Mouse (Mus musculus) heart, embryonic 14.5 days (tissue): ENCODE measurements around the gene Ccdc149. TPM values are rescaled to one million over a fixed set of nuclear protein-coding genes. Genes with fewer than 3 reads are reported as not detected.

Experiments
- ATAC-seq: fragments of 200-750 bp; cut with Nextera tagmentation; 2 replicates; pipeline ENCODE4 v1.8.0; 2017; ENCODE audit warnings: low read depth, moderate TSS enrichment; ENCODE audit not compliant: insufficient number of reproducible peaks, insufficient read depth, low FRiP score
- H3K27ac ChIP-seq, 2 experiments: fragments of 200-500 bp in 1 of 2; fragments of 300-500 bp in 1 of 2; sonication (generic) in 1 of 2; replicated peaks in 1 of 2; 2 replicates each; pipeline ENCODE4 v1.5.1; 2012 to 2014; ENCODE audit warnings: low read depth in 2 of 2, low read length in 2 of 2, control low read depth in 1 of 2, mild to moderate bottlenecking in 1 of 2, mixed read lengths in 1 of 2; ENCODE audit not compliant: control insufficient read depth in 1 of 2, insufficient read depth in 1 of 2
- H3K27me3 ChIP-seq: fragments of 300-500 bp; sonication (generic); 2 replicates; pipeline ENCODE4 v1.6.1; 2014; ENCODE audit warnings: mild to moderate bottlenecking, low read length, control low read depth; ENCODE audit not compliant: control insufficient read depth, insufficient read depth
- H3K36me3 ChIP-seq: fragments of 300-500 bp; sonication (generic); 2 replicates; pipeline ENCODE4 v1.6.1; 2014; ENCODE audit warnings: mild to moderate bottlenecking, control low read depth, low read length, mixed read lengths; ENCODE audit not compliant: control insufficient read depth, insufficient read depth
- H3K4me1 ChIP-seq, 2 experiments: fragments of 200-500 bp in 1 of 2; fragments of 300-500 bp in 1 of 2; sonication (generic) in 1 of 2; 2 replicates each; pipeline ENCODE4 v1.6.1; 2012 to 2014; ENCODE audit warnings: low read length in 2 of 2, control low read depth in 1 of 2, mixed read lengths in 1 of 2; ENCODE audit not compliant: control insufficient read depth in 2 of 2, insufficient read depth in 2 of 2
- H3K4me2 ChIP-seq: fragments of 300-500 bp; sonication (generic); 2 replicates; pipeline ENCODE4 v1.6.1; 2014; ENCODE audit warnings: mild to moderate bottlenecking, low read length
- H3K4me3 ChIP-seq, 2 experiments: fragments of 200-500 bp in 1 of 2; fragments of 300-500 bp in 1 of 2; sonication (generic) in 1 of 2; 2 replicates each; pipeline ENCODE4 v1.5.1; 2012 to 2014; ENCODE audit warnings: low read length in 2 of 2, mild to moderate bottlenecking in 2 of 2, control low read depth in 1 of 2, low read depth in 1 of 2, moderate library complexity in 1 of 2; ENCODE audit not compliant: control insufficient read depth in 1 of 2, insufficient read depth in 1 of 2
- H3K9ac ChIP-seq: fragments of 300-500 bp; sonication (generic); 2 replicates; pipeline ENCODE4 v1.6.1; 2014; ENCODE audit warnings: mild to moderate bottlenecking, low read length
- H3K9me3 ChIP-seq: fragments of 300-500 bp; sonication (generic); 2 replicates; pipeline ENCODE4 v1.6.1; 2016; ENCODE audit warnings: low read length, control low read depth; ENCODE audit not compliant: control insufficient read depth
- WGBS: fragments of 180-500 bp; shearing (Covaris S2); extraction: QIAGEN DNeasy Blood & Tissue Kit; methylation state at CpG from one replicate; pipeline ENCODE4 v1.1.7; 2014; 5-methylcytosine and 5-hydroxymethylcytosine counted together
- polyA plus RNA-seq: library from polyadenylated mRNA; unstranded; fragments of >200 nt; fragmentation: Nextera tagmentation; extraction: Ambion mirVana; gene quantifications from 2 replicates; pipeline ENCODE4 v1.2.1, GENCODE M21; 2014

Ccdc149 gene
- polyA plus RNA-seq, 1 experiment from 2014 or later, result 2.4 TPM

GRCm38 (mm10) chr5:52360286-52361049, 110.9 kb downstream of the Ccdc149 start:
- H3K9me3 ChIP-seq, result no peaks in the 10 kb centered on the region
- no peak for ATAC-seq
- H3K27me3 ChIP-seq, result no peaks in the 10 kb centered on the region
- no peak overlapping the region for H3K4me3 ChIP-seq
- H3K4me2 ChIP-seq, result peak overlapping the region; percentile 34; the same call in 1 of the 2 replicates
- H3K4me1 ChIP-seq, result peaks cover 15 to 17% of the 10 kb centered on the region in 2 experiments
- 56% methylated on average over 21 of the region's 21 CpGs for whole genome bisulfite sequencing
- H3K9ac ChIP-seq, result no peak overlapping the region
- no peaks in the 10 kb centered on the region for H3K36me3 ChIP-seq
- H3K27ac ChIP-seq, result no peak overlapping the region

GRCm38 (mm10) chr5:52358120-52358519, 113.2 kb downstream of the Ccdc149 start:
- WGBS, result 77% methylated on average over 6 of the region's 6 CpGs
- Histone ChIP-seq H3K27ac (no peak overlapping the region), H3K9ac (no peak overlapping the region), H3K4me1 (peaks cover 9 to 10% of the 10 kb centered on the region in 2 experiments), H3K9me3 (no peaks in the 10 kb centered on the region), H3K4me3 (no peak overlapping the region), H3K36me3 (no peaks in the 10 kb centered on the region), H3K4me2 (no peak overlapping the region), H3K27me3 (no peaks in the 10 kb centered on the region)
- no peak for ATAC-seq

- Histone ChIP-seq H3K4me1 (peaks cover 9 to 10% of the 10 kb centered on the region in 2 experiments), H3K4me3 (no peak overlapping the region), H3K4me2 (no peak overlapping the region), H3K9ac (no peak overlapping the region), H3K36me3 (no peaks in the 10 kb centered on the region), H3K27me3 (no peaks in the 10 kb centered on the region), H3K27ac (no peak overlapping the region), H3K9me3 (no peaks in the 10 kb centered on the region)
- 72% methylated on average over 9 of the region's 9 CpGs for WGBS
- ATAC-seq, result no peak
Measured at GRCm38 (mm10) chr5:52357175-52357754, 114.1 kb downstream of the Ccdc149 start.

GRCm38 (mm10) chr5:52355612-52356011, 115.7 kb downstream of the Ccdc149 start:
- no peaks in the 10 kb centered on the region for H3K9me3 ChIP-seq
- H3K4me2 ChIP-seq, result no peak overlapping the region
- H3K27ac ChIP-seq, result no peak overlapping the region
- no peak overlapping the region for H3K4me3 ChIP-seq
- no peaks in the 10 kb centered on the region for H3K36me3 ChIP-seq
- H3K4me1 ChIP-seq, result peaks cover 6% of the 10 kb centered on the region in 2 experiments
- WGBS, result 77% methylated on average over 7 of the region's 7 CpGs
- no peak overlapping the region for H3K9ac ChIP-seq
- no peaks in the 10 kb centered on the region for H3K27me3 ChIP-seq
- no peak for ATAC-seq

GRCm38 (mm10) chr5:52354441-52354840, 116.9 kb downstream of the Ccdc149 start:
- no peak overlapping the region for H3K27ac ChIP-seq

GRCm38 (mm10) chr5:52352730-52353129, 118.6 kb downstream of the Ccdc149 start:
- Histone ChIP-seq H3K4me2 (no peak overlapping the region), H3K9ac (no peak overlapping the region), H3K4me1 (no peaks in the 10 kb centered on the region), H3K27me3 (no peaks in the 10 kb centered on the region), H3K27ac (no peak overlapping the region), H3K4me3 (no peak overlapping the region), H3K9me3 (no peaks in the 10 kb centered on the region), H3K36me3 (no peaks in the 10 kb centered on the region)
- ATAC-seq, result no peak
- WGBS, result 78% methylated on average over 5 of the region's 5 CpGs

More at GRCm38 (mm10) chr5:52354441-52354840, 116.9 kb downstream of the Ccdc149 start:
- Histone ChIP-seq H3K9ac (no peak overlapping the region), H3K4me2 (no peak overlapping the region), H3K4me1 (no peaks in the 10 kb centered on the region), H3K9me3 (no peaks in the 10 kb centered on the region), H3K27me3 (no peaks in the 10 kb centered on the region), H3K4me3 (no peak overlapping the region), H3K36me3 (no peaks in the 10 kb centered on the region)
- 55% methylated on average over 4 of the region's 4 CpGs for WGBS
- no peak for ATAC-seq

GRCm38 (mm10) chr5:52351561-52351960, 119.8 kb downstream of the Ccdc149 start:
- no peak for ATAC-seq
- Histone ChIP-seq H3K9me3 (no peaks in the 10 kb centered on the region), H3K4me1 (no peaks in the 10 kb centered on the region), H3K27ac (no peak overlapping the region), H3K9ac (no peak overlapping the region), H3K27me3 (no peaks in the 10 kb centered on the region), H3K4me3 (no peak overlapping the region), H3K4me2 (no peak overlapping the region), H3K36me3 (no peaks in the 10 kb centered on the region)
- 80% methylated on average over 2 of the region's 2 CpGs for WGBS
